Mouse (Mus musculus) right cerebral cortex, postnatal 10 days (tissue): Measurements from ENCODE around the gene Itga1.

Experiments used
- DNase-seq, 2 experiments: peaks; one replicate each; pipeline ENCODE4 v3.0.0; 2021; ENCODE audit warnings: low spot score in 2 of 2

Gene Itga1

DNA sequence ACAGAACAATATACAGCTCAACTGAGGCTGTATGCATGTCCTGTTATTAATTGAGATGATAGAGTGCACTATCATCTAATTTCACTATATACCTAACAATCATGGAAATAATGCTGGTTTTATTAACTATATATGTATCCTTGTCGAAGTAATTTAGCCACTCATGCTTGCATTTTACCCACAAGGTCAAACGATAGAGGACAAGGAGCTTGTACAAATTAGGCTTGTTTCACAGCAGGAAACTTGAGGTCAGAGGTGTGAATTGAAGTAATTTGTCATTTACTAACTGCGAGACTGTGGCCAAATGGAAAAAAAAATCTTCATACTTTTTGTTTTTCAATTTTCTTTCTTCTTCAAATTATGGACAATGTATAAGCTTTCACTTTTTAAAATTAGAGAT, 3.5 kb downstream of the Itga1 start:
- no peak for DNase-seq

DNA sequence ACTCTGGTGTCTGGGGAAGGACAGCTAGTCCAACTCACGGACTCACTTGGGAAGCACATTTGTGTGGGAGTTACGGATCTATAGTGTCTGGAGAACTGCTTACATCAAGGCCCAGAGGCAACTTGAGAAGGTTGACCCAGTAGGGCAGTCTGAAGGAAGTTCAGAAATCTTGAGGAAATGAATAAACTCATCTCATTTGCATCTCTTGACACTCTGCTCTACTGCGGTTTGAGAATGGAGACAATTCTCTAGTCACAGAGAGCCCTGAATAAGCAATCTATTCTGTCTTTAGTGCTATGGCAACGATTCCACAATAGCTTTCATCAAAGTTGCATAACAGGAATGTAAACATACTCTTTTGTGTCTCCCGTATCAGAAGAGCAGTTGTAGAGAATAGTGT, 4.8 kb downstream of the Itga1 start:
- DNase-seq = no peak

DNA sequence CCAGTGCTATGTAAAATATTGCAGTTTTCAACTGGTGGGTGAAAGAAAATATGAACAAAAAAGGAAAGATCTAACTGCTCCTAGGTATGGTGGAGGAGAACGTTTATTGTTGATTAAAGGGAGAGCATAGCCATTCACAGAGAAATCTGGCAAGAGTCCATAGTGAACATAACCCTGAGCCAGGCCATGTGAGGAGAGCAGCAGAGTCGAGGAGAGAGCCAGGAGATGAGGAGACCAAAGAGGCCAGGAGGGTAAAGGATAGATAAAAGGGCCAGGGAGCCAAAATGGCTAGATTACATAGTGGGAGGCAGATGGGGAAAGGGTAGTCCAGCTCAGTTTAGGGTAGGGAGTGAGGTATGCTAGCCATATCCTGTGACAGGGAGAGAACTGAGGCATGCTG, 5.5 kb downstream of the Itga1 start:
- DNase-seq = no peak

DNA sequence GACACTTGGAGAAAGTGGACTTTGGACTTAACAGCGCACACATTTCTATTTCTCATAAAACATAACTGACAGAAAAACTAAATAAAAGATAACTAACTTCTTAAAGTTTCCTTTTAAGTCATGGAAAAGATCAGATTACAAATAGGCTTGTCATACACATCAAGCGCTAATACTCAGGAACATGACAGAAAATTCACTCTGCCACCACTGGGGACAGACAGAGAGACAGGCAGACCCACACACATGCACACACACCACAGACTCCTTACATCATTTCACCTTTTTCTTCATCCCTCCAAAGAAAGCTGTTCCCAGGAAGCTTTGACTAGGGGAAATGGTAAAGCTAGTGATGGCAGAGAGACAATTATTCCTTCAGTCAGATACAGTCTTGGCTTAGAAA, 6.4 kb downstream of the Itga1 start:
- DNase-seq = no peak

DNA sequence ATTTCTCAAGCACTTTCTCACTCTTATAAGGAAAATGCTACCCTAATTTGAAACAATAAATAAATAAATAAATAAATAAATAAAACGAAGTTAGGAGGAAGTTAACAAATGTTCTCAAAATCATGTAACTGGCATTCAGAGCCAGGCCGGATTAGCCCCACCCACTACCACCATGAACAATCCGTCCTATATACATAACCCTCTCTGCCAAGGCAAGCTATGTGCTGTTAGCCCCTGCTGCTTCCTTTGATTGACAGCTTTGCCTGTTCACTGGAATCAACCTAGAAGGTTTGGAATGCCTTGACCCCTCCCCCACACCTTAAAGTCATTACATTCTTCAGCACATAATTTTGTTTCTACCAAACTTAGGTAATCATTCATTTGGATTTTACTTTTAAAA, 10.3 kb downstream of the Itga1 start:
- DNase-seq = no peak

DNA sequence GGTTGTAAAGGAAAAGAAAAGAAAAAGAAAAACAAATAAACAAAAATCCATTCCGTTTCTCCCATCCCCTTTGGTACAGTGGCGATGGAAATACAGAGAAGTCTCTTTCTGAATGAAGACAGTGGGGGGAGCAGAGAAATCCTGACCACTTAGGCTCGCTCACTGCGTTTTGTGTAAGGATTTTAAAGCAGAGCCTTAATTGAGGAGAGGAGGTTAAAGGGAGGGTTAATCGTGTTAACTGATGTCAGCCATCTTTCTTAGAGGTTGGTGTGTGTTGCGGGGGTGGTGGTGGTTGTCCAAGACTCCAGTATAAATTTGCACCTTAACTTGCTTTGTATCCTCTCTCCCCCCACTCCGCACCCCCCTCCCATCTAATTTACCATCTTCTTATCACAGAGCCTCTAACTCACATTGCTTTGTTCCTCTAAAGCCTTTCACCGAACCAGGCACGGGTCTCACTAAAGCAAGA, 10.8 kb downstream of the Itga1 start:
- DNase-seq = no peak

DNA sequence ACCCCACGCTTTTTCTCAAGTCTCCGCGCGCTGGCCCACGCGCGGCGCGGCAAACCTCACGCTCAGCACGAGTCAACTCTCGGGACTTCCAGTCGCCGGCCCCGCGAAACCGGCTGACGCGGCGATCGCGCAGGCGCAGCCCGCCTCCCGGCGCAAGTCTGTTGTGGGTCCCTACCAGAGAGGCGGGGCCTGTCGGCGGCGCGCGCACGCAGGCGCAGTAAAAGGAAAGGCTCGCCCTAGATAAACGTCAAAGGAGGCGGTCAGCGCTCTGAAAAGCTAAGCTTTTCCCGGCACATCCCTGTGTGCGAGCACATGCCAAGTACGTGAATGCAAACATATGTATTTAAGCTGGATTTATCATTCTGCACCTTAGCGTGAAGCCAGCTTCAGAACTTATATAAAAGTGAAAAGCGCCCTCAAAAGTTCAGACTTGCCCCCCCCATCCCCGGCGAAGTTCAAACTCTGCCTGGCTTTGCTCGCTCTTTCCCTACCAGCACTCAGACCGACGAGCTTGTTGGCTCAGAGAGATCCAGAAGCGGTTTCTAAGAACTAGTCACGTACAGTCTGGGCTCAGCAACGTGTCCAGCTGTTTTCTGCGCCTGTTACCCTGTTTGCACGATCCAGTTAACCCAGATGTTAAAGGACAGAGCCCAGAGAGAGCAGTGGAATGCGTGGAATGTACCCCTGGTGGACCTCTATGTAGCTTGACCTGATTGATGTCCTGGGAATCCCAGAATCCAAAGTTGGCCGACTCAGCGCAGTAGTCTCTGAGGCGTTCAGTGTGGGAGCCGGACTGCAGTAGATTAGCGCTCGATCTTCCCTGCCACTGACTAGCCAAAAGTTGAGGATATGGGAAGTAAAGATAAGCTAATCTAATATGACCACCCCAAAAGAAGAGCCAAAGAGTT, 11.4 kb downstream of the Itga1 start, which contains the start of gene Pelo:
Gene Pelo (minus strand): TSS at position 118 of the 908 bp plus-strand sequence.
- DNase-seq = peak; percentile 96

DNA sequence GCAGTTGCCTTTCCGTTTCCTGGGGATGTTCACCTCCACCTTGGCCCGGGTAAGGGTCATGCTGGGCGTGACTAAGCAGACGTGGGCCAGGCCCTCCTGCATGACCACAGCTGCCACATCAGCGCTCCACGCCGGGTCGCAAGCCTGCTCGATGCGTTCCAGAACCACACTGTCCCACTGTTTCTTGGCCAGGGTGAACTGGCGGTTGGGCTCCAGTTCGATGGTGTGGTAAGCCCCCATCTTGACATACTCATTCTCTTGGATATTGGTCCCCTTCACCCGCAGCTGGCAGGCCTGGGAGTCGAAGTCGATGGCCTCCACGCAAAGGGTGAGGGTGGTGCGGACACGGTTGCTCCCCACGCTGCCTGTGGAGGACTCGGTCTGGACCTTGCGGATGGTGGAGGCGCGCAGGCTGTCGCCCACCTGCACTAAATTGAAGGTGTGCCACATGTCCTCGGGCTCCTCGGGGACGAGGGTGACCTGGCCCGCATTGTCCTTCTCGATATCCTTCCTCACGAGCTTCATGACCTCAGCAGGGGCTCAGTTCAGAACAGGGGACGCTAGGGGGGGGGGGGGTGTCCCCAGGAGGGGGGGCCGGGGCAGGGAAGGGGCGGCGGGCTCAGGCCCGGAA, 12.3 kb downstream of the Itga1 start:
- DNase-seq = peak; percentile 38 to 39

DNA sequence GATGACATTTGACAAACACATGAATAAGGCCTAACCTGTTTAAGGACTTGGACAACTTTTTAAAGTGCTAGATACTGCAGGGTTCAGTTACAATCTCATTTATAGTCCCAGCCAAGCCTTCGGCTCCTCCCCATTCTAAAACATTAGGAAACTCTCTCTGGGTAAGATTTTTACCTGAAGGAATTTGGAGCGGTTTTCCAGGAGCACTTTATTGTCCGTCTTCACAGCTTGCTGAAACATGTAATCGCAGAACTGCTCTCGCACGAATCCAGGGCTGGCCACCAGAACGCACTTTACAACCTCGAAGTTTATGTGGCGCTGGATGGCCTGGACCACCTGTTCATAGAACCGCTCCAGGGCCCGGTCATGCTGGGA, 12.8 kb downstream of the Itga1 start:
- no peak for DNase-seq

DNA sequence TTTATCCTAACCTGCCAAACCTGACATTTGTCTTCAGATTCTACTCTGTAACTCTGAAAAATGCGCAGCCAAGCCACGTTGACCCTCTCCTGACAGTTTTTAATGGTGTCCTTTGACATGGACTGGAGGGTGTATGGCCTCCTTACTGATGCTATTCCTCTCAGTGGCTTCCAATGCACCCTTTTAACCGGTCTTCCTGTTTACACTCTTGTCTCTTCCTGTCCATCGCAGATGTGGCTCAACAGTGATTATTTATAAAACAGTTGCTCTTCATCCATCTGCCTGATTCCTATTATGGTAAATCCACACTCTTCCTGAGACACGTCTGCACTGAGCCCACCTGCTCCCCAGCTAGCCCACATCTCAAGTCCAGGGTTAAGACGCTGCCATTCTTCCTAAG, 15.8 kb downstream of the Itga1 start:
- DNase-seq = no peak

DNA sequence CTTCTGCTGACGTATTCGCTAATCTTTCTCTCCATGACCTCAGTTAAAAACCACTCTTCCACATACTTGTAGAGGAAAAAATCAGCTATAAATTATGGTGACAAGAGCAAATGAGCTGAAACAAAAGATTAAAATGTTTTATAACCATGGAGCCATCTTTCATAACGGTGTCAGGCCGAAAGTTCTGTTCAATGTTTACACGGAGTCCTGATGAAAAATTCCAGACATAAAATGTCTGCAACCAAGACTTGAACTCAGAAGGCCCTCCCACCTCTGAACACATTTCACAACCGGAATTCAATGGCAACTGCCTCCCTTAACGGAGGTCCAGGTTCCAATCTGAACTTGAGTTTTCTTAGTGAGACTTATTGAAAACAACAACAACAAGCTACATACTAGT, 19.4 kb downstream of the Itga1 start:
- DNase-seq = no peak

DNA sequence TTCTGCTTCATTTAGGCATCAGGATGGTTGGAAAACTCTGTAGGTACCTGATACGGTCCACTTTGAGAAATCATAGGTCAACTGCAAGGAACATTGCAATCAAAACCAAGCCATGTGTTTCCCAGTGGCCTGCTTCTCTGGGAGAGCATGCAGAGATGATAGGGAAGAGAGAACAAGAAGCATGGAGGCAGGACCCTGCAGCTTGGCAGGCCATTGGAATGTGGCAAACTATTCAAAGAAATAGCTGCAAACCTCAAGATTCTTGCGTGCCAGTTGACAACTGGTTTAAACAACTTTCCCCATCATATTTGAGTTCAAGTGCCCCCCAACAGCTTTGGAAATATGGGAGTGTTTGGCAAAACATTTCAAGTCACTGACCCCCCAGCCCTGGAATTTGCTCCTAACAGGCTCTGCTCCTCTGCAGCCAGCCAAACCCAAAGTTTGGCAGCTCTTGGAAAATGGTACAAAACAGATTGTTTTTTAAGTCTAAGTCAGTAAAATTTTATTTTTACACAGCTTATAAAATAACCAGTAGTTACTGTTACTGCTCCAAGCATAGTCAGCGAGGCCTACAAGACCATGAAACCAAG, 21.7 kb downstream of the Itga1 start:
- DNase-seq = no peak

DNA sequence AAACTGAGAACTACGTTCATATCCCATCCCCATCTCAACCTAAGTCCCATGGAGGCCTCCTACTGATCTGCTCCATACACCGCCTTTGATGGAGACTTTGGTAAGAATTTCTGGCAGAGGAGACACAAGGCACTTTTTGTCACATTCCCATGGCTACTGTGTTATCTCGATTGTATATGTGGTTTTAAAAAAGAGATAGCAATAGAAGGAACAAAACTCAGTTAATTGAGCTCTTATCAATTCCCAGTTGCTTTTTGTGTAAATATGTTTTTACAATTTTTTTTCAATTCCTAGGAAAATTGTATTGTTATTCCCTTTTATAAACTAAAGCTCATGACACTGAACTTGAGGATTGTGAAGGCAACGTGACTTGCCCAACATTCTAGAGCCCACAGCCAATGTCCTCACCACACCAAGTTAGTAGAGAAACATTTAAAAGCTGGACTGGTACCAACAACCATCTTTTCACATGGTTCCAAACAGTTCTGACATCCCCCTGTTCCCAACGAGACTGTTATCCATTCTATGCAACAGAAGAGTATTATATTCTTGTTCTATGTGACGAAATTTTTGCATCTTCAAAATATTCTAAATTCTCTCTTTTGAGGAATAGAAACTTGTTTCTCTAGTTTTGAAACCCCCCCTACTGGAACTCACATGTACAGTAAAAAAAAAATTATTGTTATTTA, 22.6 kb downstream of the Itga1 start:
- no peak for DNase-seq

DNA sequence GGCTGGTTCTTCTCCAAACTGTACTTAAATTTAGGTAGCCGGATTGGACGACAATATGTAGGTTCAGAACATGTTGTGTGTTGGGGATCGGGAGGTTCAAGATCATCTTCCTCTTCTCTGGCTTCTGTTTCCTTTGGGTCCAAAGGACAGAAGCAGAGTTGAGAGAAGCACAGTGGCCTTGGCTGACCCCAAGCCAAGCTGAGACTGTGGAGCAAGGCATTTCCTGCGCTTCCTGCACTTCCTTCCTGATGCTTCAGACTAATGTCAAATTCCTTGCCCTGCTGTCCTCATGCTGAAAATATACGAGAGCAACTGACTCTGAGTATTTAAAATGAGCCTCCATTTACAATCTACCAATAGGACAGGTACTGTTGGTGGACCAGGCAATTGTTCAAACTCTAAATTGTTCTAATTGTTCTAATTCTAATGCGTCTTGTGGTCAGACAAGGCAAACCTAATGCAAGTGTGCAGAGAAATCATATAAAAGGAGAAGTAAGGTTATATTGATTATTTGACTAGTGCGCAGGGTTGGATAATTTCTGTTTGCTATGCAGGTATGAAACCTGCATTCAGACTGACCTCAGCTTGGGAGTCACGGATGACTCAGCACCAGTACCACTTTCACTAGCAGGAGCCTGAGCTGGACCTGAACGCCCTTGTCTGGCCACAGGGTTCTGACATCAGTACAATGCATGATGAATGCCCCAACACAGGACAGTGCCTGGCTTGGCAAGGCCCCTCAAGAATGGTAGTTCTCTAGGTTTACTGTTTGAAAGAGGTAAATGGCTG, 24.2 kb downstream of the Itga1 start:
- DNase-seq = no peak

DNA sequence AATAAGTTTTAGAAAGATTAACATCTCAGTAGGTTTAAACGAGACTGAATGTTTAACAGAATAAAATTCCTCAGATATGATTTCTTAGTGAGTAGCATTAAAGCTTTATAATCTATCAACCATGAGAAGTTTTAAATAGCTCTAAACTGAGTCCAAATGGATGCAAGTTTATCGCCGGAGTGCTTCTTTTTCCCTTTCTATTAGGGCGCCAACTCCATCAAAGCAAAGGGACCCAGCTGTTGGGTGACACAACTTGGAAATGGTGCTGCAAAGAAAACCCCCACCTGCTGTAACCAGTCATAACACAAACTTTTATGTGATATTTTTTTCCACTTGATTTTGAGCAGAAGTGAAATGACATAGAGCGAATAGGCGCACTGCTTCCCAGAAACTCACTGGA, 29.4 kb downstream of the Itga1 start:
- DNase-seq = no peak

DNA sequence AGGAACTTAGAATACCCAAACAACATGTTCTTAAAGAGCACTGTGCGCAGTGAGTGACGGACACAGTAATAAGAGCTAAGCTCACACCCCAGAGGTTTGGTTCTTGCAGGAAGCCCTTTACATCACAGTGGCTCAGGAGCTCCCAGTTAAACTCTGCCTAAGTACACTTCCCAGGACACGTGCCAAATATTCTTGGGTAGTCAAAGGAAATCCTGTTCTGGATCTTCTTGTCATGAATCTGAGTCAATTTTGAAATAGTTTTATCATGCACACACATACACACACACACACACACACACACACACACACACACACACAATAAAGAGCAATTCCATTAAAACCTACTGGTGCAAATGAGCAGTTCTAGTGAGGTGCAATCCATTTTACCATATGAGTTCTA, 30.3 kb downstream of the Itga1 start:
- DNase-seq = no peak

DNA sequence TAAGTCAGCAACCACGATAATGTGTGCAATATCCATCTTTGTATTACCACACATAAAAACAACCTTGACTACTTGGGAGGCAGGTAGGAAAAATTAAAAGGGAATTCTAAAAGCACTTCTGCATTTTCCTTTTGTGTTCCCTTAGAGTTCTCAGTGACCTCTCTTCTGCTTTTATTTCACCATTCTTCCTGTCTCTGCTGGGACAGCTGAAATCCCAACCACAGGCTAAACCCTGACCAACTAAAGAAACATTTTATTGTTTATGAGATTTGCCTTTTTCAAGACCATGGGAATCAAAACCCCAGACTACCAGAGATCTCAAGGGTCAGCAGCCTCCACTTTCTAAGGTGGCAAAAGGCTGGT, 33.8 kb downstream of the Itga1 start:
- no peak for DNase-seq

DNA sequence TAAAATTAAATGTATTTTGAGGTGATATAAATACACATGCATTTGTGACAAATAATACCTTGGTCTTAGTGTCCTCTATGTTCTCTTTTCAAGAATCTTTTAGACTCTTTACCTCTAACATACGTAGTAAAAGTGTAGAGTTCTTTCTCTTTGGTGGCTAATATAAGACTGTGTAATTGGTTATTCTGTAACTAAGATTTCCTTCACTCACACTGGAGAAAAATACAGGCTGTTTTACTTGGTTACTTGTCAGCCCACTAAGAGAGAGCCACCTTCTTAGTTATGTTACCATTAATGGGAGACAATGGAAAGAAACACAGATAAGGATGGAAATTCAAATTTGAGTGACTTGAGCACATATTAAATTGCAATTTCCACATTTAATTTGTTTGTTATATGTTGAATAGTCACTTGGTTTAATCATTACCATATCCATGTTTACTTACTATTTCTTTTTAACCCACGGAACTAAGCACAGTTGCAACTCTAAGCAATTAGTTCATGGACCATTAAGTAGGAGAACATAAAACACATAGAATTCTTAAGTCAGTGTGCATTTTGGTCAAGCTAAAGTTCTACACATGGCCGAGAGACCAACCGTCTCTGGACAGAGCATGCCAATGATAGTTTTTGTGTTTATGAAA, 34.3 kb downstream of the Itga1 start:
- DNase-seq = no peak

DNA sequence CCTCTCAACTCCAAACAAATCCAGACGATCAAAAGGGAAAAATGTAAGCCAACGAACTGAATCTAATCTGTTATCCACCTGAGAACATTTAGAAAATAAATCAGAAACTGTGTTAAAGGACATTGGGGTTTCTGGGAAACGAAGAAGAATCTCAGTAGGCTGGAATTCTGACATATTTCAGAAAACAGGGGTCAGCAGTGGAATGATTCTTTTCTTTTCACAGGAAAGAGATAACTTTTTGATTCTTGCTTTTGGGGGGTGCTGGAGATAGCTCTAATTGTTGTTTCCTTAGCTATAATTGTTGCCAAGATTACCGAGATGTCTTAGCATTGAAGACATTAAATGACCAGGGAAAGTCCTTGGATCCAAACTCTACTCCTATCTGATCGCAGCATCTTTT, 44.2 kb downstream of the Itga1 start:
- DNase-seq = no peak

DNA sequence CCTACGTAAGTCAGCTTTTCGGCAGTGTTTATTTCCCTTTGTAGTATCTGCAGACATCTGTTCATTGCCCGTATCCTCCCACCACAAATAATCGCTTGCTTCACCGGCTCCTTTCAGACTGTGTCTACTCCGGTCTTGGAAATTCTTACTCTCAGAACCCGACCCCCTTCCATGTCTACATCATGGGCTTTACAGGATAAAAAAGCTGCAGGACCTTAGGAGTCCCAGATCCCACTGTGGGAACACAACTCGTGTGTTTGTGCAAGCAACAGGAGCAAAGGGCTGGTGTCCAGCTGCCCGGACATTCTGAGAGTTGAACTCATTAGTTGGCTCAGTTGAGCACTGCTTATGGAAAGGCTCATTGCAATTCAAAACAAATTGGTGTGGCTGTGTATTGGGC, 47.0 kb downstream of the Itga1 start:
- peak in 1 of 2 experiments; percentile 32 for DNase-seq

DNA sequence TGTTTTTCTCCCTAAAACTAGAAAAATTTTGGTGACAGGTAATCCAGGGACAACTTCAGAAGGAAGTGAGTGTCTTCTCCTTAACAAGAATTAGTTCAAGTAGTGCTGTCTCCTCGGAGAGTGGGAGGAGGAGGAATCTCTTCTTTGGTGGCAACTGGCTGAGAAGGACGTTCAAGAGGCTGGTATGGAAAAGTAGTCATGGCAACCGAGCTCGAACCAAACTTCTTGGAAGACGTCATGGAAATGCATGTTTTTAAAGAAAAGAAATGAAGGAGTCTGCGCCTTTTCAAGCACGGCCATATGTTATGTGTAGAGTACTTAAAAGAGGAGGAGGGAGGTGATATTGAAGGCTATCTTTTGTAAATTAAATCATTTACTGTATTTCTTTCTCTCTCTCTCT, 49.2 kb downstream of the Itga1 start:
- DNase-seq = peak; percentile 58 to 83
